Mouse (Mus musculus): ENCODE data around the gene Tanc1.
A peak's percentile ranks its signal among the peaks of the same experiment; 100 is the strongest.
"Not testable (repeated sequence)": the region's sequence is repeated elsewhere in the genome, so short reads cannot be mapped to it uniquely, and the experiment has no call there.

Gene Tanc1

GRCm38 (mm10) chr2:59829718-59830117 lies 217.9 kb downstream of the Tanc1 start:
- DNase-seq (ENCODE audit: low spot score in 2 of 2): no peak

- DNase-seq (ENCODE audit: low spot score in 2 of 2): no peak
Observed at GRCm38 (mm10) chr2:59830151-59830550, 218.3 kb downstream of the Tanc1 start.

- no peak for DNase-seq (ENCODE audit: low spot score in 2 of 2)
Observed at GRCm38 (mm10) chr2:59830940-59831339, 219.1 kb downstream of the Tanc1 start.

- no peak for DNase-seq (ENCODE audit: low spot score in 2 of 2)
Observed at GRCm38 (mm10) chr2:59831831-59832230, 220.0 kb downstream of the Tanc1 start.

- DNase-seq (ENCODE audit: low spot score in 2 of 2): no peak
Observed at GRCm38 (mm10) chr2:59838825-59839224, 227.0 kb downstream of the Tanc1 start.

GRCm38 (mm10) chr2:59839755-59840154 lies 227.9 kb downstream of the Tanc1 start:
- no peak for DNase-seq (ENCODE audit: low spot score in 2 of 2)

- no peak for DNase-seq (ENCODE audit: low spot score in 2 of 2)
Observed at GRCm38 (mm10) chr2:59840191-59840590, 228.3 kb downstream of the Tanc1 start.

GRCm38 (mm10) chr2:59841189-59841939 lies 229.5 kb downstream of the Tanc1 start:
- no peak for DNase-seq (ENCODE audit: low spot score in 2 of 2)

- DNase-seq (ENCODE audit: low spot score in 2 of 2): no peak
Observed at GRCm38 (mm10) chr2:59841944-59842343, 230.1 kb downstream of the Tanc1 start.

- DNase-seq (ENCODE audit: low spot score in 2 of 2): no peak
Observed at GRCm38 (mm10) chr2:59842556-59843008, 230.7 kb downstream of the Tanc1 start.

- DNase-seq (ENCODE audit: low spot score in 2 of 2): no peak
Observed at GRCm38 (mm10) chr2:59843156-59843555, 231.3 kb downstream of the Tanc1 start.

GRCm38 (mm10) chr2:59843848-59844247 lies 232.0 kb downstream of the Tanc1 start:
- no peak for DNase-seq (ENCODE audit: low spot score in 2 of 2)

GRCm38 (mm10) chr2:59851885-59852284 lies 240.0 kb downstream of the Tanc1 start:
- DNase-seq (ENCODE audit: low spot score in 2 of 2): not testable (repeated sequence)

GRCm38 (mm10) chr2:59852916-59853315 lies 241.1 kb downstream of the Tanc1 start:
- no peak for DNase-seq (ENCODE audit: low spot score in 2 of 2)

GRCm38 (mm10) chr2:59853543-59853942 lies 241.7 kb downstream of the Tanc1 start:
- no peak for DNase-seq (ENCODE audit: low spot score in 2 of 2)

GRCm38 (mm10) chr2:59854363-59854762 lies 242.5 kb downstream of the Tanc1 start:
- DNase-seq (ENCODE audit: low spot score in 2 of 2): no peak

GRCm38 (mm10) chr2:59862618-59863017 lies 250.8 kb downstream of the Tanc1 start:
- DNase-seq (ENCODE audit: low spot score in 2 of 2): no peak

GRCm38 (mm10) chr2:59870526-59870925 lies 258.7 kb downstream of the Tanc1 start:
- no peak for DNase-seq (ENCODE audit: low spot score in 2 of 2)

GRCm38 (mm10) chr2:59876482-59876881 lies 264.6 kb downstream of the Tanc1 start:
- no peak for DNase-seq (ENCODE audit: low spot score in 2 of 2)

GRCm38 (mm10) chr2:59877335-59877734 lies 265.5 kb downstream of the Tanc1 start:
- DNase-seq (ENCODE audit: low spot score in 2 of 2): no peak

GRCm38 (mm10) chr2:59878221-59878620 lies 266.4 kb downstream of the Tanc1 start:
- no peak for DNase-seq (ENCODE audit: low spot score in 2 of 2)

- no peak for DNase-seq (ENCODE audit: low spot score in 2 of 2)
Observed at GRCm38 (mm10) chr2:59881404-59881803, 269.6 kb downstream of the Tanc1 start.

- DNase-seq (ENCODE audit: low spot score in 2 of 2): peak; percentile 67 to 88
Observed at GRCm38 (mm10) chr2:59881831-59882741, 270.2 kb downstream of the Tanc1 start, which contains the start of gene Wdsub1. Wdsub1 (minus strand) TSS chr2:59882591.

Measured in cerebellum, postnatal 4 days (tissue).